Mouse (Mus musculus): ENCODE measurements around the gene Kcnab2.

- TF ChIP-seq CTCF (IDR thresholded peaks at IDR 0.05; ENCODE audit: insufficient read depth, low read depth, low read length) (no peak), POLR2A (IDR thresholded peaks at IDR 0.05; ENCODE audit: insufficient read depth, low read depth, low read length) (no peak)
Observed at GRCm38 (mm10) chr4:152398926-152399325, 78.7 kb downstream of the Kcnab2 start.
